Mouse (Mus musculus) lung, embryonic 16.5 days (tissue): ENCODE measurements around the gene Serpinb9b. TPM values are rescaled to one million over a fixed set of nuclear protein-coding genes. Genes with fewer than 3 reads are reported as not detected.

Experiments used
- ATAC-seq: fragments of 200-750 bp; cut with Nextera tagmentation; 2 replicates; pipeline ENCODE4 v1.8.0; 2017; ENCODE audit warnings: low read depth, mild to moderate bottlenecking, moderate library complexity
- H3K27ac ChIP-seq: fragments of 300-500 bp; sonication (generic); 2 replicates; pipeline ENCODE4 v1.5.1; 2014; ENCODE audit warnings: mild to moderate bottlenecking, control low read depth, low read length
- H3K27me3 ChIP-seq: fragments of 300-500 bp; sonication (generic); 2 replicates; pipeline ENCODE4 v1.6.1; 2014; ENCODE audit warnings: low read depth, low read length, mixed read lengths; ENCODE audit not compliant: control insufficient read depth, insufficient read depth
- H3K36me3 ChIP-seq: fragments of 300-500 bp; sonication (generic); 2 replicates; pipeline ENCODE4 v1.6.1; 2014; ENCODE audit warnings: low read length; ENCODE audit not compliant: control insufficient read depth, insufficient read depth
- H3K4me1 ChIP-seq: fragments of 300-500 bp; sonication (generic); replicated peaks from 2 replicates; pipeline ENCODE4 v1.6.1; 2014; ENCODE audit warnings: low read length, mixed read lengths; ENCODE audit not compliant: control insufficient read depth, insufficient read depth
- H3K4me2 ChIP-seq: fragments of 300-500 bp; sonication (generic); 2 replicates; pipeline ENCODE4 v1.6.1; 2014; ENCODE audit warnings: low read depth, low read length, control low read depth
- H3K4me3 ChIP-seq: fragments of 300-500 bp; sonication (generic); 2 replicates; pipeline ENCODE4 v1.5.1; 2014; ENCODE audit warnings: mild to moderate bottlenecking, low read length, control low read depth
- H3K9ac ChIP-seq: fragments of 300-500 bp; sonication (generic); 2 replicates; pipeline ENCODE4 v1.6.1; 2014; ENCODE audit warnings: low read length, control low read depth
- H3K9me3 ChIP-seq: fragments of 300-500 bp; sonication (generic); 2 replicates; pipeline ENCODE4 v1.6.1; 2016; ENCODE audit warnings: low read length; ENCODE audit not compliant: control insufficient read depth
- WGBS: fragments of 180-500 bp; shearing (Covaris S2); extraction: QIAGEN DNeasy Blood & Tissue Kit; methylation state at CpG from one replicate; pipeline ENCODE4 v1.1.7; 2014; 5-methylcytosine and 5-hydroxymethylcytosine counted together
- polyA plus RNA-seq: library from polyadenylated mRNA; unstranded; fragments of >200 nt; fragmentation: Nextera tagmentation; extraction: Ambion mirVana; gene quantifications from 2 replicates; pipeline ENCODE4 v1.2.1, GENCODE M21; 2015

Serpinb9b gene
- polyA plus RNA-seq, 1 experiment from 2014 or later, result 0.21 TPM

DNA sequence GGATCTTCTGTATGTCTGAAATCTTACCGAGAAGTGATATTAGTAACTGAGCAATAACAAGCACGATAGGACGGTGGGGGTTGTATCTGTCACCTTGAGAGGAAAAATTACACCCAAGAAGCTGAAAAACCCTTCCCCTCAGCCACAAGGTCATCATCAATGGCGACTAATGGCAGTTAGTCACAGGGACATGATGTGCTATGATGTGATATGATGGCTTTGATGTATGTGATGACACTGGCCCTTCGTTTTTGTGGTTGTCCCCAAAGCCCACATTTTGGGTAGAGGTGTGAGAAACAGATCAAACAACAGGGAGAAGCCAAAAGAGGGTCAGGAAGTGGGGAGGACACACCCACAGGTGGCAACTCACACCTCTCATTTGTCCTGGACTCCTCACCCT lies 44.6 kb downstream of the Serpinb9b start:
- no peaks in the 10 kb centered on the region for H3K36me3 ChIP-seq
- WGBS, result 75% methylated on average over 5 of the region's 5 CpGs
- H3K4me1 ChIP-seq, result no peaks in the 10 kb centered on the region
- no peak overlapping the region for H3K4me2 ChIP-seq
- no peak overlapping the region for H3K9ac ChIP-seq
- no peaks in the 10 kb centered on the region for H3K9me3 ChIP-seq
- no peak for ATAC-seq
- no peaks in the 10 kb centered on the region for H3K27me3 ChIP-seq
- H3K4me3 ChIP-seq, result no peak overlapping the region
- H3K27ac ChIP-seq, result no peak overlapping the region

DNA sequence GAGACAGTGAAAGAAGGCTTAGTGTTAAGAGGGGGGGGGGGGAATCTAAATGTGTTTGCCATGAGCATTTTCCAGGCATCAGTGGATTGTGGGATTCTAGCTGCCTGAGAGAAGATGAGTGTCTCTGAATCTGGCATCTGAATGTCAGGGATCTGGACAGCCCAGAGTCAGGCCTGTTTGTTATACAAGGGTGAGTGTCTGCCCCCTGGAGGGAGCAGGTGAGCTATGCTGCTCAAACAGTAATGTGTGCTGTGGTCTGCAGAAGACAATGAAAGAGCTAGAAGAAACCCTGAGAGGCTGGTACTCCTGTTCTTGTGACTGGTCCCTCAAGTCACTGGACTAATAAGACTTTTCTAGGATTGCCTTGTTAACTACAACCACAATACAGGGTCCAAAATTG lies 46.8 kb downstream of the Serpinb9b start:
- Histone ChIP-seq H3K36me3 (no peaks in the 10 kb centered on the region), H3K27me3 (no peaks in the 10 kb centered on the region), H3K9me3 (no peaks in the 10 kb centered on the region), H3K27ac (no peak overlapping the region), H3K4me2 (no peak overlapping the region), H3K4me1 (peaks cover 6% of the 10 kb centered on the region), H3K4me3 (no peak overlapping the region), H3K9ac (no peak overlapping the region)
- ATAC-seq, result peak; percentile 81

DNA sequence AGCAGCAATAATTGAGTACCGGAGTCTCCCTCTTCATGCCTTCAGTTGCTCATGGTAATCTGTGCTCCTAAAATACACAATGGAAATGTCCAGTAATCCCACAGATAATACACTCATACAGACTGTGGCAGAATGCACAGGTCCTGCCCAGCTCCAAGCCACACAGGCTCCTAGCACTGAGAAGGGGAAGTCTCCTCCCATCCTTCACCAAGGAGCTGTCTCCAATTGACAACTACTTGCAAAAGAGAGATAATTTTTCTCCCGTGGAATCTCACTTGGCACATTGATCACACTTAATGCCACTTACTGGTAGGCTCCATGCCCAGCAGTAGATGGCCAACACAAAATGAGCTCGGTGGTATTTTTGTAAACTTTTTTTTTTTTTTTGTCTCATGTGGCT lies 49.0 kb downstream of the Serpinb9b start:
- WGBS, result 57% methylated on average over 3 of the region's 3 CpGs
- ATAC-seq, result no peak

DNA sequence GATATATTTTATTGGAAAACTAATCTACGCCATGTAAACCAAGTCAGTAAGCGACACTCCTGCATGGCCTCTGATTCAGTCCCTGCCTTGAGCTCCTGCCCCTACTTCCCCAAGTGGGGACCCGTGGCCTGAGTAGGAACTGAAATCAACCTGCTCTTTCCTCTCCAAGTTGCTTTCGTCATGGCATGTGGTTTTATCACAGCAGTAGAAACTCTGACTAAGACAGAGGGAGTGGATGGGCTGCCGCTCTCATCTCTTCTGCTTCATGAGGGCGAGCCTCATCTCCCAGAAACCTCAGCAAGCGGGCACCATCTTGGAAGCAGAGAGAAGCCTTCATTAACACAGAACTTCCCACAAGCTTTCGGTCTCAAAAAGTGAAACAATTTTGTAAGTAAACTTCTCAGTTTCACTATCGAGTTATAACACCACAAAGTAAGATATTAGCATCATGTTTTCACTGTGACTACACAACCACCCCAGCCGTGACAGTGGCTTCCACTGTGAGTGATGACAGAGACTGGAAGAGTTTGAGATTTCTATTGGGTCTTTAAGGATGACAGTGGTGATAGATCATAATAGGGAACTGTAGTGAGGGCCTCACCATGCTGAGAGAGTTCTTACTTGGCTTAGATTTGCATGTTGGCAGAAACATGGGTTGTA lies 49.9 kb downstream of the Serpinb9b start:
- Histone ChIP-seq H3K4me3 (no peak overlapping the region), H3K9me3 (no peaks in the 10 kb centered on the region), H3K36me3 (no peaks in the 10 kb centered on the region), H3K4me1 (peaks cover 6% of the 10 kb centered on the region), H3K27me3 (no peaks in the 10 kb centered on the region), H3K9ac (no peak overlapping the region), H3K4me2 (no peak overlapping the region), H3K27ac (no peak overlapping the region)
- no peak for ATAC-seq
- 87% methylated on average over 10 of the region's 10 CpGs for WGBS

More for the DNA sequence above, 49.0 kb downstream of the Serpinb9b start:
- Histone ChIP-seq H3K27me3 (no peaks in the 10 kb centered on the region), H3K9me3 (no peaks in the 10 kb centered on the region), H3K9ac (no peak overlapping the region), H3K4me1 (peaks cover 6% of the 10 kb centered on the region), H3K27ac (no peak overlapping the region), H3K36me3 (no peaks in the 10 kb centered on the region), H3K4me3 (no peak overlapping the region), H3K4me2 (no peak overlapping the region)

DNA sequence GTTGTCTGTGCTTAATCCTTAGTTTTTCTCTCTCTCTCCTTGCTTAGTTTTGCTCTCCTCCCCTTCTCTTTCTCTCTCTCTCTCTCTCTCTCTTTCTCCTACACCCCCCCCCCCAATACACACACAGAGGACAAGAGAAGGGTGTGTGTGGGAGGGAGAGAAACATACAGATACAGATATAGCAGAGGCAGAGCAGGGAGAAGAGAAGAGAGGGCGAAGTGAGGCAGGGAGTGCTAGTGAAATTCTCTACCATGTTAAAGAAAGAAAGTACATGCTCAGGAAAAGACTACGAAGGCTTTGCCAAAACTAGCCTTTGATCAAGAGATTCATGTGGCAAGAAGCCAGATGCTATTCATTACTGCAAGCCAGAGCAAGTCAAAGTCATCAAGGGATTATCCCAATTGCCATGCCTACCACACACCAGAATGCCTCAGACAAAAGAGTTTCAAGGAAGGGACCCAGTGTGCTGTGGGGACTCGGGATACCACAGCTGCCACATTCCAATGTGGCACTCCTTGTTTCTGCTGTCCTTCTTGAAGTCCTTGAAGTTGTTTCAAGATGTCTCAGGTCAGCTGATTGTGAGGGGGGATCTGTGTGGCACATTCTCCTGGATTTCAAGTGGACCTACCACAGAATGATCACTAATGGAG lies 51.0 kb downstream of the Serpinb9b start, which contains the start of gene Serpinb1b:
Gene Serpinb1b, plus strand, starts transcription at position 520 of the 650 bp plus-strand sequence.
- H3K4me1 ChIP-seq, result peaks cover 6% of the 10 kb centered on the region
- peak within 1 kb of the TSS; percentile 24; the same call in 1 of the 2 replicates for H3K4me3 ChIP-seq
- H3K9me3 ChIP-seq, result no peaks in the 10 kb centered on the region
- H3K9ac ChIP-seq, result 0 out of 2 replicates have a peak within 1 kb of the TSS, but pooled peaks have one; percentile 39
- WGBS, result 38% methylated on average over 3 of the region's 3 CpGs
- H3K27ac ChIP-seq, result no peak within 1 kb of the TSS; the same call in 1 of the 2 replicates
- H3K36me3 ChIP-seq, result no peaks in the 10 kb centered on the region
- no peaks in the 10 kb centered on the region for H3K27me3 ChIP-seq
- ATAC-seq, result peak; percentile 54; the same call in 1 of the 2 replicates
- peak within 1 kb of the TSS; percentile 52 for H3K4me2 ChIP-seq

DNA sequence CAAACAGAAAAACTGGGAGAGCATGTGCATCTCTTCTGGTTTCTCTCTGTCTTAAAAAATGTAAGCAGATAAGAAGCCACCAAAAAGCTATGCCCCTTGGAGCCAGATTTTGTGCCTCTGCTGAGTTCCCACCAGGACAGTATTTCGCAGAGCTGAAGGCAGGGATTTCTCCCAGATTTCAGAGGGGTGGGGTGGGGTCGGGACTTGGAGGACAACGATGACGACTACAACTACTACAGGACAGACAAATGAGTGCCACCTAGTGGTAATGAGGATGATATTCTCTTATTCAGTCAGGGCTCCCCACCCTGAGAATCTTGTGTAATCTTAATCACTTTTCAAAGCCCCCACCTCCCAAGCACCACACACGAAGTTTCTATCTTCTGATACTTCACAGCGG lies 52.2 kb downstream of the Serpinb9b start:
- WGBS, result 8% methylated on average over 6 of the region's 6 CpGs
- peak overlapping the region; percentile 24; the same call in 1 of the 2 replicates for H3K4me3 ChIP-seq

DNA sequence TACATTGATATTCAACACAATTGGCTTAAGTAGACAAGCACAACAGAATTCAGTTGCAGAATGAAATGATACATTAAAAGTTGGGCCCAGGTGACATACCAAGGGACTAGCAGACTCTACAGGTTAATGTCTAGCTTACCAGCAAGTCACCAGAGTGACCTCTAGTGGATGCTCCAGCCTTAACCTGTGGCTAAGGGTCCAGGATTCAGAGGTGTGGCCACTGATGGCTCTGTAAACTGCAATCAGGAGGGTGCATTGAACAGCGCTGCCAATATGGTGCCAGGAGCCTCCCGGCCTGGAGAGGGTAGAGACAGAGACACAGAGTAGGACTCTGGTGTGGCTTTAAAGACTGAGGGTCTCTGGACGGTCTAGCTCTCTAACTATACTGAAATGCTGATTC lies 53.1 kb downstream of the Serpinb9b start:
- no peaks in the 10 kb centered on the region for H3K27me3 ChIP-seq
- 0 out of 2 replicates have a peak, but pooled peaks have one; percentile 39 for ATAC-seq
- no peak overlapping the region for H3K9ac ChIP-seq
- peaks cover 7% of the 10 kb centered on the region for H3K4me1 ChIP-seq
- no peaks in the 10 kb centered on the region for H3K36me3 ChIP-seq
- H3K9me3 ChIP-seq, result no peaks in the 10 kb centered on the region
- H3K4me3 ChIP-seq, result no peak overlapping the region
- H3K27ac ChIP-seq, result no peak overlapping the region
- WGBS, result 17% methylated on average over 3 of the region's 3 CpGs
- H3K4me2 ChIP-seq, result no peak overlapping the region

More for the DNA sequence above, 52.2 kb downstream of the Serpinb9b start:
- peak; percentile 55 for ATAC-seq
- peak overlapping the region; percentile 52 for H3K4me2 ChIP-seq
- no peak overlapping the region for H3K27ac ChIP-seq
- no peaks in the 10 kb centered on the region for H3K27me3 ChIP-seq
- 0 out of 2 replicates have a peak overlapping the region, but pooled peaks have one; percentile 39 for H3K9ac ChIP-seq
- H3K36me3 ChIP-seq, result no peaks in the 10 kb centered on the region
- H3K4me1 ChIP-seq, result peaks cover 6% of the 10 kb centered on the region
- H3K9me3 ChIP-seq, result no peaks in the 10 kb centered on the region

DNA sequence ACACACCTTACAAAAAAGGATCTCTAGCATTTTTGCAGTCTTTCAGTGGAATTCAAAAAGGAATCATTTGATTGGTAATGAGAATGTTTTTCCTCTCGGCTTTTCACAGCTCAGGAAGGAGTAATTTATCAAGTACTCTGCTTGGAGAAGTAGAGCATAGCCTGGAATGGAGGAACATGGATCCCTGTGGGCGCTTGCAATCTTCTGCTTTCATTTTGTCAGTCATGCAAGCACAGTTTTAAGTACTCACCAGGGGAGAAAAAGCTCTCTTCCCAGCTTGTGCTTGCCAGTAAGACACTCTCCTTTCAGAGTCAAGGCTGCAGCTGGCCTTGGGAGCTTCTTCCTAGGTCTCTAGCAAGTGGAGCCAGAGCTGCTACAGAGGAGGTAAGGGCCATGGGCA lies 56.6 kb downstream of the Serpinb9b start:
- WGBS, result 51% methylated on average over 2 of the region's 2 CpGs
- no peak overlapping the region for H3K4me2 ChIP-seq
- no peak overlapping the region for H3K27ac ChIP-seq
- no peak overlapping the region for H3K4me3 ChIP-seq
- no peaks in the 10 kb centered on the region for H3K36me3 ChIP-seq
- ATAC-seq, result no peak
- H3K9me3 ChIP-seq, result no peaks in the 10 kb centered on the region
- H3K4me1 ChIP-seq, result peaks cover 6% of the 10 kb centered on the region
- no peaks in the 10 kb centered on the region for H3K27me3 ChIP-seq
- H3K9ac ChIP-seq, result no peak overlapping the region

DNA sequence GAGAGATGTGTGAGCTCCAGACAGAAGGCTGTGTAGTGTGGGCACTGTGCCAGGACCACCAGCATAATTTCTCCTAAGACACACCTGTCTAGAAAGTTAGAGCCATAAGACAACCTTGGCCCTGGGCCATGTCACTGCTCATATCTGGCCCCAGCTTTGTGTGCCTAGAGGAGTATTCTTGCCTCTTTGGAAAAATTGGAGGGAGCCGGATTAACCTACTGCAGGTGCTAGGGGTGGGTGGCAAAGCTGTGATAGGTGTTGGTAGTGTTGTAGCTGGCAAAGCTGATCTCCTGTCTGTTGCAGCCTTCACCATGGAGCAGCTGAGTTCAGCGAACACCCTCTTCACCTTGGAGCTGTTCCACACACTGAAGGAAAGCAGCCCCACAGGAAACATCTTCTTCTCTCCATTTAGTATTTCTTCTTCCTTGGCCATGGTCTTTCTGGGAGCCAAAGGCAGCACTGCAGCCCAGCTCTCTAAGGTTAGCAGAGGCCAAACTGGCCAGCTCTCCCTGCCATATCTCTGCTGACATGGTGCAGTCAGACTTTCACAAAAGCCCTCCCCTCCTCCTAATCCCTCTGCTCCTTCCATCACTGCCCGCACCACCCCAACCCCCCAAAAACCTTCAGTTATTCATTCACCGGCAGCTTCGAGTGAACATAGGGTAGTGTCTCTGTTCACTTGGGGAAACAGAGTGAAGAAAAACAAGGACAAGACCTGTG lies 57.9 kb downstream of the Serpinb9b start:
- peak; percentile 39; the same call in 1 of the 2 replicates for ATAC-seq
- H3K27me3 ChIP-seq, result no peaks in the 10 kb centered on the region
- H3K4me1 ChIP-seq, result peaks cover 6% of the 10 kb centered on the region
- no peak overlapping the region for H3K4me2 ChIP-seq
- H3K9ac ChIP-seq, result no peak overlapping the region
- WGBS, result 33% methylated on average over 5 of the region's 5 CpGs
- H3K4me3 ChIP-seq, result no peak overlapping the region
- no peaks in the 10 kb centered on the region for H3K9me3 ChIP-seq
- H3K36me3 ChIP-seq, result no peaks in the 10 kb centered on the region
- no peak overlapping the region; the same call in 1 of the 2 replicates for H3K27ac ChIP-seq
